Mouse (Mus musculus): ENCODE results near the gene Barhl2.
A peak's percentile ranks its signal among the peaks of the same experiment; 100 is the strongest.

Barhl2 gene

DNA sequence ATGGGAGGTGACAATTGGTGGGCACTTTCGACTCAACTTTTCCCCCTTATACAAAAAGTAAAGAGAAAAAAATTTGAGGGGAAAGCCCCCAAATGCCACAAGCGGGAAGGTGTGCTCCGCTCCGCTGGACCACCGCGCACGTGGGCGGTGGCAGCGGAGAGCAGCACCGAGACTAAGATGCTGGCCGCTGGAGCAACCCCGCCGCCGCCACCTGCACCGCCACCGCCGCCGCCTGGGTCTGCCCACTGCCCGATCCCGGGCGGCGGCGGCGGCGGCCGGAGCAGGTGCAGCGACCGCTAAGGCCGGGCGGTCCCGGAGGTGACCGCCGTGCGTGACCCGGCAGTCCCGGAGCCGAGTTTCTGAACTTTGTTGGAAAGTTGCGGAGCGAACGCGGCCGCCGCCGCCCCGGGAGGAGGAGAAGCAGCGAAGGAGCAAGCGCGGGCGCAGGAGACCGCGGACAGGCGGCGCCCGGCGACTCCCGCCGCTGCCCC is at the start of gene Barhl2:
TSS of gene Barhl2 (minus strand) at position 181 of the 491 bp plus-strand sequence.
- no peak for DNase-seq (ENCODE audit: low read depth, low spot score)

DNA sequence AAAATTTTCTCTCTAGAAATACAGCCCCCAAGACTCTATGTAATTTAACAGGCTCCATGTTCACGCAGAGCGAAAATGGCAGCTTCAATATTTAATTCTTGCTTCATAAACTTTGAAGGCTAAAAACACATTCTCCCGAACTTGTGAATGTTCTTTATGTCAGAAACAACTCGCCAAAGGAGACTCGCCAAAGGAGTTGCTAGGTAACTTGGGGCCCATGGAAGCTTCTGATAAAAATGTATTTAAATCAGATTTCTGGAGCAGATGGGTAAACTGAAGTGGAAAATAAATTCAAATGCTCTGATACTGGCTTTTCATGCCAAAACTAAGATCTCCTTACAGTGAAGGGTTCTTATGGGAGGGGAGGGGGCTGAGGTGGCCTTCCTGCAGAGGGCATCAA is 48.1 kb upstream of the Barhl2 start:
- no peak for DNase-seq (ENCODE audit: low read depth, low spot score)

DNA sequence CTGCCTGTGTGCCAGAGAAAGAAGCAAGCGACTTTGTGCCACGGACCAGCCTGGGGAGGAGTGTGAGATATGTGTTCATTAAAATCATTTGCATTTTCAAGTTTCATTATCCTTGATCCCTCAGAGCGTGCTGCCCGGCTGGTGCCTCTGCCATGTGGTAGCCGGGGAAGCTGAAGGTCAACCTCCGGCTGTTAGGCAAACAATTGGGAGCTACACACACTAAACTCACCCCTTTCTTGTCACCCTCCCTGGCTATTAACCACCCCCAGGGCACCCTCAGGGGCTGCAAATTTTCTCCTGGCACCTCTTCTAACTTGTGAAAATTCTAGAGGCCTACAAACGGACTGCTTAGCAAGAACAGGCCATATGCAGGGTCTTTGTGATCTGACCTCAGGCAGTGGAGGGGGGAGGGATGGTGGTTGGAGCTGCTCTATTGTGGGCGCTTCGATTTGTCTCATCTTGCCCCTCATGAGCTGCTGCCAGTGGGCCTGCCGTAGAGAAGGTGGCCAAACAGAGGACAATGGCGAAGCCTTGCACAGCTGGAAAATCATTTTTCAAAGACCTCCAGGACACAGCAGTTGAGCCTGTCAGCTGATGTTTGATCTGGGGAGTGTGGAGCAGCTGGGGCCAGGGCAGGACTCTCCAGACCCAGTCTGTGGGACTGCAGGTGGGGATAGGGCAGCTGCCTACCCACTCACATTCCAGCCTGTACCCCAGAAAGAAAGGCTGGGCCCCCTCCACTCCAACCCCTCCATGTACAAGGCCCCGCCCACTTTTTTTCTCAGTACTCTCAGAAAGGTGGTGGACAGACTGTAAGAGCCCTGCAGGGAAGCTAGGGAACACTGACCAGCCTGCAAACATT is 44.9 kb upstream of the Barhl2 start:
- peak; percentile 27 for DNase-seq (ENCODE audit: low read depth, low spot score)

DNA sequence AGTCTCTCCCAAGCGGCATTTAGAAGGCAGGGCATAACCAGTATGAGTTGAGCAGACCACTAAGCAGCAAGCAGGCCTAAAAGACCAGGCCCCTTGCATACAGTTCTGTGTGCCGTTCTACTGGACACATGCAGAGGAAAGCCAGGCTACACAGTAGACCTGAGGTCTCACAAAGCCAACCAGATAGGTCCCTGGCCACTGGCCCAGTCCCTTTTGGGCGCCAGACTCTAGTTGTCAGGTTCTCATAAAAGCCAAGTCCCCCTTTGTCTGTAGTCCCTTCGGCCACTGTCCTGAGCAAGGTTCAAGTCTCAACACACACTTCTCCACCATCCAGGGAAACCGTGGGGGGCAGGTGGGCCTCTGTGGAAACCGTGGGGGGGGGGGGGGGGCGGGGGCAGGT is 44.3 kb upstream of the Barhl2 start:
- no peak for DNase-seq (ENCODE audit: low read depth, low spot score)

DNA sequence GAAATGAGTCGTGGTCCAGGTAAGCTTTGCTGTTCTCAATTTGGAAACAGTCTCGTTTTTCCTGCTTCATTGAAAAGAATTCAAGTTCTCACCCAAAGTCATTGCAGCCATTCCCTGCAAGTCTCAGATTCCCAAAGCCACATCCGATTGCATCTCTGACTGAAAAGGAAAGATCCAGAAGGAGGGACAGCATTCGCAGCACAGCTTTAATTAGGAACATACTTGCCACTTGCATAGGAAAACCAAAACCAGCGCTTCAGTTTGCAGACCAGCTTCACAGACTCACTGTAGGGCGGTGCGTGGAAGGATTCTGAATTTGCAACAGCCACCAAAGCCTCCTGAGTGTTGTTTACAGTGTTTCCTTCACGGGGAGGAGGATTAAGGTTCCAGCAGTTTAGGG is 33.8 kb upstream of the Barhl2 start:
- no peak for DNase-seq (ENCODE audit: low read depth, low spot score)

DNA sequence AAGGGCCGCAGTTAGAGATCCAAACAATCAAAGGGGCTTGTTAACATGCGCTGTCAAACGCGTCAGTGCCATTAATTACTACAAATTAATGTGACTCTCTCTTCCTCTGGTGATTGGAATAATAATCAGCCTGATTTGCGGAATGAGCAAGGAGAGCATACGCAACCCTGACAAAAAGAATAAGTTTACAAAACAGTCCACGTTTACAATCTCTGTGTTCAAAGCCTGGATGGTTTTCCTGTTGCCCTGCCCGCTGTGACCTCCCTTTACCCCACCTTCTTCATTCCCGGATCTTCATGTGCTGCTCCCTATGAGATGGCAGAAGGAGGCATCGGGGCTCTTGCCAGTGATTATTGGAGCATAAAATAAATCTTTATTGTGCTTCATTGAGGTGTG is 14.1 kb upstream of the Barhl2 start:
- no peak for DNase-seq (ENCODE audit: low read depth, low spot score)

DNA sequence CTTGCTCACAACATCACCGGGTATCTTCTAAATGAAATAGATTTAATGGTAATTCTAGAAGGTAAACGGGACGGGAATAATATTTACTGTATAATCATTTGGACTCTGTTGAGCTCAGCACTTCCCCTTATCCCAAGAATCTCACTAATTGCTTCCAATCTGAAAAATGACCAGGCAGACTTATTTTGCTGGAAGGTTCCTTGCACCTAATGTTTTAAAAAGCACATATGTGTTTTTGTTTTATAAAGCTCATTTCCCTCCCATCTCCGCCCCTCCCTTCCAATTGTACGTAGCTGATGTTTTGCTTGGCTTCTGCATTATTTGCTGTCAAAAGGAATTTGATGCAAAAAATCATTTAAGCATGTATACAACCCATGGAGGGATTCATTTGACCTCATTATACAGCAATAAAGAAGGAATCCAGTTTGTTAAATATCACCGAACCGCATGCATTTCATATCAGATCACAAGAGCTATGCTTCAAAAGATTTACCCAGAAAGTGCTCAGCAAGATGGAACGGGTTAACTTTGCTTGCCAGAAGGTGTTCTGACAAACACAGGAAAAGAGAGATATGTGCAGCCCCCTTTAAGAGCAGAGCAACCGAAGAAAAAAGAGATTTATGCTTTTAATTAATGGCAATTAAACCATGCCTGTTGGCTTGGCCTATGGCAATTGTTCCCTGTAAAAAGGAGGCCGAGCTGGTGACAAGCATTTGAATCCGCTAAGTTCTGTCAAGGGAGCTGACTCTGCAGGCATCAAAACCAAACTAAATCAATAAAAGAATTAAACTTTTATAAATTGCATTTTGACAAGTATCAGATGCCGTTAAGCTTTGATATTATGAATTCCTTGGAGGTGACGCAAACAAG is 13.5 kb upstream of the Barhl2 start:
- no peak for DNase-seq (ENCODE audit: low read depth, low spot score)

DNA sequence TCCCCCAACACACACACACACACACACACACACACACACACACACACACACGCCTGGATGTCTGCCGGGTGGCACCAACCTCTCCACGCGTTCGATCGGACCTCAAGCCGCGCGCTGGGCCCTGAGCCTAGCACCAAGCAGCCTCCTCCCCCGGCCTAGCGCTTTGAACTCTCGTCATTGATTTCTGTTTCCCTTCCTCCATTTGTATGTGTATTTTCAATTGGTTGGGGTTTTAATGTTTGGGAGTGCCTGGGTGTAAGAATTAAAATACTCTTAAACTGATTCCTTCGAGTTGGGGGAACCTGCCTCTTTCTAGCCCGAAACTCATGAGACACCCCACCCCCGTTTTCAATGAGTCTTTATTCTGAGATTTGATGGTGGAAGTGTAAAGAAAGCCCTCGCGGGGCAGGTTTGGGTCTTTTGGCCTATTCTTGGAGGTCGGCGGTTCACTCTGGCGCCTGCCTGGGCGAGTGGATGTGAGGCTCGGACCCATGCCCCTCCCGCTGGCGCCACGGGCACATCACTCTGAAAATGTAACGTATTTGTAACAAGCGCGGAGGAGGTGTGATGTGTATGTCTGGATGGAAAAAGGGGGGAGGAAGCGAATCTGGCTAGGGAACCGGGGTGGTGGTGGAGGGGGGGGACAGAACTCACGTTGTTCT is 7.3 kb upstream of the Barhl2 start:
- DNase-seq (ENCODE audit: low read depth, low spot score): no peak

DNA sequence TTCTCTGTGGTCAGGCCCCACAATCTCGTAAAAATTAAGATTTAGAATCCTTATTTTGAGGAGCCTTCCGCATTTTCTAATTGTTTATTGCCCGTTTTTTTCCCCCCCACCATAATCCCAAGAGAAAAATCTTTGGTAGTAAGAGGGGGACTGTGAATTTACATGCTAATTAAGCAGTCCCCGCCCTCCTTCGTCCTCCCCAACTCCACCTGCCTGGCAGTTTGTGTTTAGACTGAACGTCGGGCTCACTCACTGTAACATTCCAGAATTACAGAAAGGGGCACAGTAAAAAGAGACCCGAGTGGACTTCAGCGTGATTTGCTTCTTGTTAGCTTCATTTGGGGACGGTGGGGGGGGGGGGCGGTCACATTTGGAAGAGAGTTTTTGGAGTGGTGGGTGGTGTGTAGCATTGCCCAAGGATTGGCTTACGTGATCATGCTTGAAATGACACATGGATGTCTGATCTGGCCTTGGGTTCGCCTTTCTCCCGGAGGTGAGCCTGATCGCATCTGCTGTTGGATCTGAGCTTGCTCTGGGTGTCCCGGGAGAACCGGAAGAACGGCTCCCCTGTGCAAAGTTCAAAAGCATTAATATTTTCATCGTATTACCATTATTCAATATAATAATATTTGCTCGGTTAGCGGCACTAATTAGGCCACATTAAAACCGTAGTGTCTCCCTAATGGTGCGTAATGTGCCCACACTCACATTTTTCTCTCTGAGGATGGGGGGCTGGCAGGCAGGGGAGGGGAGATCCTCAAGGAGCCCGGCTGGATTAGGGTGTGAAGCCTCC is 6.6 kb upstream of the Barhl2 start:
- no peak for DNase-seq (ENCODE audit: low read depth, low spot score)

DNA sequence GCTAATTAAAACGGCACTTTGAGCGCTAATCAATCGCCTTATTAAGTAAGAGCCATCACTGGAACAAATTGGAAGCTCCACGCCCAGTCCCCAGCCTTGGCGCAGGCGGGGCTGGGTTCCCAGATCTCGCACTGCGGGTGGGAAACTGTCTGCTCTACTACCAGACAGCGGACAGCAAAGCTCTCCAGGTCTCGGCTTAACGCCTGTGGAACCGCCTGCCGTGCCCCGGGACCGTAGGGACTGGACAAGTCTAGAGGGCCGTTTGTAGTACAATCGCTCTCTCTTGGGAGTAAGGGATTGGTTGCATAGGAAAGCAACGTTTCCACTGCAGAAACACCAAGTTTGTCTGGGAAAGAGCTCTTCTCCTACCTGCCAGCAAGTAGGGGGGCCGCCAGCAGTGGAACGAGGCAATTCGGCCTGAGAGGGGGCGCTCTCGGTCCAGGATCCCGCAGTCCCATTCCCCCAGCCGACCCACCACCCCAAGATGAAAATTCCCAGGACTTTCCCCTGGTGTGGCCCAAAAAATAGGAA is 5.8 kb upstream of the Barhl2 start:
- no peak for DNase-seq (ENCODE audit: low read depth, low spot score)

DNA sequence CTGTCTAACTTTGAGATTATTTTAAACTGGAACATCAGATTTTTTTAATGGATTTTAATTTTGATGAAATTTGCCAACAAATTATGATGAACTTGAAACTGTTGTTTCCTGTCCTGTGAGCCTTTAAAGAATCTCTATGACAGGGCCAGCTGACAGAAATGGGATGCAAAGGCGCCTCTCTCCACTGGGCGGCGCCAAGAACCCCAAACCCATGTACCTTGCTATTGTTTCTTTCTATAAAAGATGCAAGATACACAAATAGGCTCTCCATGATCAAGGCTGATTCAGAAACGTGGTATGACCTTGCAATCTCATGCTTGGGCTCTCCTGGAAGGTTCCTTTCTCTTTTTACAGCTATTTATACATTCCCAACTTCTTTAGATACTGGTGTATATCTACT is 3.9 kb upstream of the Barhl2 start:
- no peak for DNase-seq (ENCODE audit: low read depth, low spot score)

DNA sequence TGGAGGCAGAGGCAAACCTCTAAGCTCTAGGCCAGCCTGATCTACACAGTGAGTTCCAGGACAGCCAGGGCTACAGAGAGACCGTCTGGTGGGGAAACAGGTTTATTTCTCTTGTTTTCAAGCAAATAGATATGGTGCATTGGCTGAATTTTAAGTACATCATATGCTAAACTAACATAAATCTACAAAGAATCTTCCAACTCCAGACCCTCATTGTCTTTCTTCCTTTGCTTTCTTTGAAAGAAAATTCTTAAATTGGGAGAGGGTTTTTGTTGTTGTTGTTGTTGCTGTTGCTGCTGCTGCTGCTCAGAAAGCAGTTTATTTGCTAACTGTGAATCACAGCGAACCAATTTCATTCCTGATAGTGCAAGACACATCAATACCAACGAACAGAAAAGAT is 3.5 kb upstream of the Barhl2 start:
- DNase-seq (ENCODE audit: low read depth, low spot score): no peak

DNA sequence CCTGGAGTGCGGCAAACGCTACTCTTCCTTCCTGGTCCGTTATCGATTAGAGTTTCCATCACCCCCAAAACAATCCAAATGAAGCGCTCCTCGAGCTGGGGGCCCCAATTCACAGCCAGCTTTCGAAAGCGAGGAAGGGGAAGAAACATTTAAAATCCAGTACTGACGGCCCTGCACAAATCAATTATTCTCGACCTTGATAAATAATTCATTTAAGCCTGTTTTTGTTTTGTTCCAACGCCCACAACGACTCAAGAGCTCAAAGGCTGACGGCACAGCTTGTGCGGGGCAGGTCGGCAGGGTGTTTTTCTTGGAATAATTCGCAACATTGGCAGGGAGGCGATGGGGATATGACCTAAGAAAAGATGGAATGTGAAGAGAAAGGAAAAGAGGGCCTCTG is 2.6 kb upstream of the Barhl2 start:
- DNase-seq (ENCODE audit: low read depth, low spot score): no peak

DNA sequence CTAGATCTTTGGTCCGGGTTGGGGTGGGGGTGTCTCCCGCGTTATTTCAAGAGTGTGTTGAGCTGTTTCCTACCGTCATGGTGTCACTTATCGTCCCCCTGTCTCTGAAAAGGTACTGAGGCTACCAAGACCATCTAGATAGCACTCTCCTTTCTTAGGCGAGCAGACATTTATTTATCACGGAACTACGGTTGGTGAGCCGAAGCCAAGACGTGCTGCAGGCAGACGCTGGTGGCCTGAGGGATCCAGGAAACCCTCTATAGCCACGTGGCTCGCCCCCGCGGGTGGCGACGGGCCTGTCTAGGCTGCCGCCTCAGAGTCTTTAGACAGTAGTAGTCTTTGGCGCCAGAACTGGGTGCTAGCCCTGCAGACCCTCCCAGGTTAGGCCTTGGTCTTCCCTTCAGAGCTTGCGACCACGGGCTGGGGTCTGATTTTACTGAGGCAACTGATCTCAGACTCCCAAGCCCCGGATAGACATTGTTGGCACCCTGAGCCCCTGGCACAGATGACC is 2.1 kb upstream of the Barhl2 start:
- no peak for DNase-seq (ENCODE audit: low read depth, low spot score)

DNA sequence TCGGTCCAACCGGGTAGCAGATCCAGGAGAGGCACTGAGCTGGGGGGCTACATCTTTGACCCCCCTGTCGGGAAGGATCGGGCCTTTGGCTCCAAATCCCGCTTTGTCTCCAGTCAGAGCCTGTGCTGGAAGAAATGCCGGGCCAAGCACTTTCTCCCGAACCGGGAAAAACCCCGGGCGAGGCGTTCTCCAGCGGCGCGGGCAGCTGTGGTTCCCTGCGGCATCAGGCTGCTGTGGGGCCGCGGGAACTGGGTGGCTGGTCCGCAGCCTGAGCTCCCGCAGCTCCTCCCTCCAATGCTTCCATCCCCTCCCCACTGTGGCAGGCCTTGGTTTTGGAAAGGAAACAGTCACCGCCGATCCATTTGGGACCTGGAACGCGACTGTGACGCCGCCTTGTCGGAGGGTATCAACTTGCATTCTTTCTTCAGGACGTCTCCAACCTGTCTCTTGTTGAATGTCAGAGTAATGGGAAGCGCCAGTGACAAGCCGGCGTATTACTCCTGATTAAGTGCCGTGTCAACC is 1.2 kb upstream of the Barhl2 start:
- no peak for DNase-seq (ENCODE audit: low read depth, low spot score)

DNA sequence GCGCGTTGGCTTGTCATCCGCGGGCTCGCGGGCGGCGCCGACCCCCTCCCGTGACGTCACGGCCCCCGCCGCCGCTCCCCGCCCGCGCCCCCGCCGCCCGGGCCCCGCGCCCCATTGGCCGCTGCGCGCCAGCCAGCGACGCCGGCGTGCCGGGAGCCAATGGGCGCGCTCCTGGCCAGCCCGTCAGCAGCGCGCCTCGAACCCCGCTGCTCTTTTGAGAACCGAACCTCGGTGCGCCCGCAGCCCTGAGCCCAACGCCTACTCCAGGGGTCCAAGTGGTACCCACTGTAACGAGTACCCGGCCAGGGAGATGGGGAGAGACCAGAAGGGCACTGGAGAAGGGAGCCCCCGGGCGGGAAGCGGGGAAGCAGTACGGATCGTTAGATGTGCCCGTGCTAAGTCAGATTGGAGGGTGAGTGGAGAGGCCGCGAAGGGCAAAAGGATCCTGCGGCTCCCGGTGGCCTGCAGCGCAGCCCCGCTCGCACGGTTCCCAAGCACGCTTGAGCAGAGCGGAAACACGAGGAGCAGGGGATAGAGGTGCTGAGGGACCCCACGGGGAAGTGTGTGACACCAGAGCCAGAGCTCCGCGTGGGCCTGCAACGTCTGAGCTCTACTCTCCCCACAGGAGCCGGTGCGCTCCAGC is 632 bp upstream of the Barhl2 start:
- DNase-seq (ENCODE audit: low read depth, low spot score): no peak

DNA sequence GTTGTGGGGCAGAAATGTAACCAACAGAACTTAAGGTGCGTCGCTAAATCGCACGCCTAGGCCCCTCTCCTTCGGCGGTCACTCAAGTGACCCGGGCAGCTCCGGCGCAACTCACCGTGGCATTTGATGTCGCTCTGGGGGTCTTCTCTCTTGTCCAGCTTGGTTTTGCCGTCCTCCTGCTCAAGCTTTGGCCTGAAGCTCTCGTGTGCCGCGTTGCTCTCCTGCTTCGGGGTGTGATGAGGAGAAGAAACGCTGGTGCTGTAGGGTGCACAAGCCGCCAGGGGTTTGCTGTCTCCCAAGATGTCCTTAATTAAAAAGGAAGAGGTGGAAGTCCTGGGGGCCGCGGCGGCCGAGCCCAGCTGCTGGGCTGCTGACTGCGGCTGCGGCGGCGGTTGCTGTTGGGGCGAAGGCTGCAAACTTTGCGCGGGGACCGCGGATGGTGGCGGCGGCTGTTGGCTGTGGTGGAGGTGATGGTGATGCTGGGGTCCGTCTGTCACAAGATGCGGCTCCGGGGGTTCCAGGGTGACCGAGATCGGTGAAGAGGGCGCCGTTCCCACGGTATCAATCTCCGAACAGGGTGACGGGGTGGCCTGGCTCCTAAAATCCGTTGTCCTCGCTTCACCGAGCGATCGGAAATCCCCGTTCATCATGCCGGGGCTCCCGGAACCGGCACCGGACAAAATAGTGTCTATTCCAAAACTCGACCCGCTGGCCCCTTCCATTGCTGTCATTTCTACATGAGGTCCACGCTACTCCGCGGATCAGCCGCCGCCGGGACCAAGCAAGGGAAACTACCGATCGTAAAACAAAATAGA is 648 bp downstream of the Barhl2 start:
- DNase-seq (ENCODE audit: low read depth, low spot score): no peak

DNA sequence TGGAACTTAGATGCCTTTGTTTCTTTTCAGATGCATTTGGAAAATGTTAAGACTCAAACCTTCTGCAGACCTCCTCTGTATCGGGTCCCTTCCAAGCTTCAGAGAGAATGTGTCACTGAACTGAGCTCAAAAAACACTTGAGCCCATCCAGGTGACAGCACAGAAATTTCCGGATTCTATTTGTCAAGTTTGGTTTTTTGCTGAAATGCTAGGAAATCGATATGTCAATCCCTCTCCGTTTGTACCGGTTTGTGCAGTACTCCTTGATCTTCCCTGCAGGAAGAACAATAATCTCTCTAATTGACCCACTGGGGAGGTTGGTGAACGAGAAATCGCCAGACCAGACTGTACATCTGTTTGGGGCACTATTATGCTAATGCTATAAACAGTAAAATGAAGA is 2.0 kb downstream of the Barhl2 start:
- no peak for DNase-seq (ENCODE audit: low read depth, low spot score)
